Mouse (Mus musculus) embryonic facial prominence, embryonic 15.5 days (tissue): ENCODE measurements around the gene Adprhl2. TPM values are rescaled to one million over a fixed set of nuclear protein-coding genes. Genes with fewer than 3 reads are reported as not detected.

Experiments used
- polyA plus RNA-seq: library from polyadenylated mRNA; unstranded; fragments of >200 nt; fragmentation: Nextera tagmentation; extraction: Ambion mirVana; gene quantifications from 2 replicates; pipeline ENCODE4 v1.2.1, GENCODE M21; 2015

Adprhl2 gene
- polyA plus RNA-seq, 1 experiment from 2014 or later, result 89.3 TPM

Other genes starting within 250 kb of the Adprhl2 start
- 55.4 and 60.6 TPM in 2 replicates for gene Lsm10, start 225.1 kb downstream of the Adprhl2 start, polyA plus RNA-seq
- gene Stk40, start 217.7 kb downstream of the Adprhl2 start, polyA plus RNA-seq, result 37.4 and 38.7 TPM in 2 replicates
- gene Eva1b, start 174.0 kb downstream of the Adprhl2 start, polyA plus RNA-seq, result 84.3 and 94.6 TPM in 2 replicates
- gene Sh3d21, start 158.2 kb downstream of the Adprhl2 start, polyA plus RNA-seq, result 15.0 and 16.8 TPM in 2 replicates
- gene Thrap3, start 118.9 kb downstream of the Adprhl2 start, polyA plus RNA-seq, result 191 and 208 TPM in 2 replicates
- 59.9 and 60.4 TPM in 2 replicates for gene Map7d1, start 65.4 kb downstream of the Adprhl2 start, polyA plus RNA-seq
- gene Trappc3, start 59.4 kb downstream of the Adprhl2 start, polyA plus RNA-seq, result 124 and 132 TPM in 2 replicates
- gene Col8a2, start 34.9 kb downstream of the Adprhl2 start, polyA plus RNA-seq, result 48.6 and 60.1 TPM in 2 replicates
- 18.4 and 26.5 TPM in 2 replicates for gene Tekt2, start 4.0 kb upstream of the Adprhl2 start, polyA plus RNA-seq
- gene Ago3, start 107.9 kb upstream of the Adprhl2 start, polyA plus RNA-seq, result 15.6 and 17.2 TPM in 2 replicates
- 5.0 and 5.5 TPM in 2 replicates for gene Ago1, start 146.9 kb upstream of the Adprhl2 start, polyA plus RNA-seq
- gene Ago4, start 211.8 kb upstream of the Adprhl2 start, polyA plus RNA-seq, result 3.1 and 3.2 TPM in 2 replicates
- gene Clspn, start 235.2 kb upstream of the Adprhl2 start, polyA plus RNA-seq, result 30.2 and 32.6 TPM in 2 replicates